Mouse (Mus musculus) layer of hippocampus, postnatal 36 days (tissue): ENCODE data around the gene Eef1g. TPM values are rescaled to one million over a fixed set of nuclear protein-coding genes. Genes with fewer than 3 reads are reported as not detected.
"Not testable (repeated sequence)": the region's sequence is repeated elsewhere in the genome, so short reads cannot be mapped to it uniquely, and the experiment has no call there.

ENCODE experiments used
- DNase-seq, 2 experiments: peaks; one replicate each; pipeline ENCODE4 v3.0.0; 2022
- total RNA-seq, 2 experiments: library from RNA; stranded (reverse); gene quantifications; 2 replicates each; pipeline ENCODE4 v1.2.3; 2021

Gene Eef1g
- total RNA-seq, 2 experiments from 2014 or later, result 233 to 254 TPM

- no peak for DNase-seq
Observed at GRCm38 (mm10) chr19:8945251-8945650, 21.6 kb upstream of the Eef1g start.

DNA sequence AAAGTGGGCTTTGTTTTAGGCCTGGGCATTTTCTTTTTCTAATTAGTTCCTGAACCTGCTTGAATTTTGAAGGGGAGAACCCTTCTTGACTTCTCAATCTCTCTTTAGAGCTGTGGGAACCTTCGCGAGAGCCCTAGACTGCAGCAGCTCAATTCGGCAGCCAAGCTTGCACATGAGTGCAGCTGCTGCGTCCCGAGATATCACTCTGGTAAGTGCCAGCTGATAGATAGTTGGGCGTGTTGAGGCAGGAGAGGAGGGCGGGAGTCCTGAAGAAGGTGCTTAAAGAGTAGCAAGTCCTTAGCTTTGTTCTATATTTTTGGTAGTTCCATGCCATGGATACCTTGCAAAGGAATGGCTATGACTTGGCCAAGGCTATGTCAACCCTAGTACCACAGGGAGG lies 19.9 kb upstream of the Eef1g start:
- DNase-seq, result no peak

- DNase-seq, result no peak
Observed at GRCm38 (mm10) chr19:8950190-8950589, 16.7 kb upstream of the Eef1g start.

- DNase-seq, result no peak
Observed at GRCm38 (mm10) chr19:8952241-8952640, 14.6 kb upstream of the Eef1g start.

- peak; percentile 89 to 91 for DNase-seq
Observed at GRCm38 (mm10) chr19:8953135-8954039, 13.5 kb upstream of the Eef1g start, which contains the start of gene Tut1. TSS of gene Tut1 (plus strand) at chr19:8953847.

GRCm38 (mm10) chr19:8954171-8954570 lies 12.7 kb upstream of the Eef1g start:
- no peak for DNase-seq

- no peak for DNase-seq
Observed at GRCm38 (mm10) chr19:8962256-8962655, 4.6 kb upstream of the Eef1g start.

DNA sequence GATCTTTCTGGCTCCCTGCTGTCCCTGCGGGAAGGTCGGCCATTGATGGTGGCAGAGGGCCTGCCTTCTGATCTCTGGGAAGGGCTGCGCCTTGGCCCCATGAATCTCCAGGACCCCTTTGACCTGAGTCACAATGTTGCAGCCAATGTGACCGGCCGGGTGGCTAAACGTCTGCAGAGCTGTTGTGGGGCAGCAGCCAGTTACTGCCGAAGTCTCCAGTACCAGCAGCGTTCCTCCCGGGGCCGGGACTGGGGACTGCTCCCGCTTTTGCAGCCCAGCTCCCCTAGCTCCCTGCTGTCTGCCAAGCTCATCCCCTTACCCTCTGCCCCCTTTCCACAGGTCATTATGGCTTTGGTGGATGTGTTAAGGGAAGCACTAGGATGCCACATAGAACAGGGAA lies 1.8 kb upstream of the Eef1g start:
- no peak for DNase-seq

GRCm38 (mm10) chr19:8965771-8966170 lies 1.1 kb upstream of the Eef1g start:
- DNase-seq, result no peak

GRCm38 (mm10) chr19:8966198-8966589 lies 647 bp upstream of the Eef1g start:
- DNase-seq, result no peak

DNA sequence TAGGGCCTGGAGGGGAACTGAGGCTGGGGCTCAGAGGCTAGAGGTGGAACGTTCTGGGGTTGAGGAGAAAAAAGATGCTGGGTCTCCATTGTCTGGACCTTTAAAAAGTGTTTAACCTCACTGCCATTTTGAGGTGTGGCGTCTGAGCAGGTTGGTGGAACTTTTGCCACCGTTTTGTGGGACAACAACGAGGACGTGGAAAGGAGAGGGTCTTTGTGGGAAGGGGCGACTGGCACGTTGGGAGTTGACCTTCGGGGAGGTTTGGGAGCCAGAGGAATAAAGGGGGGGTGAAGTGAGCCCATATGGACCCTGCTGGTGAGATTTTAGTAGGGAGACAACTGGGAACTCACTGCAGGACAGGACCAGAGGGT lies 517 bp downstream of the Eef1g start:
- DNase-seq, result no peak

DNA sequence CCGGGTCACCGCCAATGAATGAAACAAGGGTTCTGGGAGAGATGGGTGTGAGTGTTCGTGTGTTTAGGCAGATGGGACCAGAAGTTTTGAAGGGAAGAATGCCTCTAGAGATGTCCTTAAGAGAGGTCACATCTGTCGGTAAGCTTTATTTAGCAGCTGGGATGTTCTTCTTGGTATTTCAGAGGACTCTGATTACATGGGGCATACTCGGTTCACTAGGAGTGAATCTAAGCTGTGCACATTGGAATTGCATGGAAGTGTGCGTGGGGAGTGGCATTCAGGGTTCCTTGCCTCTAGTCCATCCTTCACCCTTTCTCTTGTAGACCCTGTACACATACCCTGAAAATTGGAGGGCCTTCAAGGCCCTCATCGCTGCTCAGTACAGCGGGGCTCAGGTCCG lies 1.1 kb downstream of the Eef1g start:
- DNase-seq, result no peak

- DNase-seq, result not testable (repeated sequence)
Observed at GRCm38 (mm10) chr19:8972491-8972890, 5.7 kb downstream of the Eef1g start.

DNA sequence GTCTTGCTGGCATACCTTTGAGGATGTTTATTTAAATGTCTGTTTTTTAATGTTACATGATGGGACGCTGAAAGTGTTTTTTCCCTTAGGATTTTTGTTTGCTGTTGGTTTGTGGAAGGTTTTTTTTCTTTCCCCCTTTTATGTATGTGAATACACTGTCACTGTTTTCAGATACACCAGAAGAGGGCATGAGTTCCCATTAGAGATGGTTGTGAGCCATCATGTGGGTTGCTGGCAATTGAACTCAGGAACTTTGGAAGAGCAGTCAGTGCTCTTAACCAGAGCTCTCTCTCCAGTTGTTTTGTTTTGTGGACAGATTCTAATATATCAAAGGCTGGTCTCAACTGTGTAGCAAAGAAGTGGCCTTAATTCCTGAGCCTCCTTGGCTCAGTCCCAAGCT lies 7.8 kb downstream of the Eef1g start:
- no peak for DNase-seq

DNA sequence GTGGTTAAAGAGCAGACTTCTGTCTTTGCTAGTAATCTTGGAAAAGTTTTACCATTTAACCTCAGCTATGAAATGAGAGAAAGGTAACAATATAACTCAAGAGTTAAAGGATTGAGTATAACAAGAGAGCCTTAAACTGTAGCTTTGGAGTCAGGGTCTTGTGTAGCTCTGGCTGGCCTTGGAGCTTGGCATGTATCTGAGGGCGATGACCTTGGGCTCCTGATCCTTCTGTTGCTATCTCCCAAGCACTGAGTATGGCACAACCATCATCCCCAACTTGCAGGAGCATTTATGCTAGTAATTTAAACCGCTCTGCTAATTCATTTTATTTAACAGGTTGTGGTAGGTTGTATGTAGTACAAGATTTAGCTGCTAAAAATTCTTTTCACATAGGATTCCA lies 8.7 kb downstream of the Eef1g start:
- DNase-seq, result no peak

GRCm38 (mm10) chr19:8976535-8976934 lies 9.7 kb downstream of the Eef1g start:
- no peak for DNase-seq

- no peak for DNase-seq
Observed at GRCm38 (mm10) chr19:8980771-8981170, 13.9 kb downstream of the Eef1g start.

GRCm38 (mm10) chr19:8981450-8982168 lies 14.8 kb downstream of the Eef1g start:
- DNase-seq, result no peak

DNA sequence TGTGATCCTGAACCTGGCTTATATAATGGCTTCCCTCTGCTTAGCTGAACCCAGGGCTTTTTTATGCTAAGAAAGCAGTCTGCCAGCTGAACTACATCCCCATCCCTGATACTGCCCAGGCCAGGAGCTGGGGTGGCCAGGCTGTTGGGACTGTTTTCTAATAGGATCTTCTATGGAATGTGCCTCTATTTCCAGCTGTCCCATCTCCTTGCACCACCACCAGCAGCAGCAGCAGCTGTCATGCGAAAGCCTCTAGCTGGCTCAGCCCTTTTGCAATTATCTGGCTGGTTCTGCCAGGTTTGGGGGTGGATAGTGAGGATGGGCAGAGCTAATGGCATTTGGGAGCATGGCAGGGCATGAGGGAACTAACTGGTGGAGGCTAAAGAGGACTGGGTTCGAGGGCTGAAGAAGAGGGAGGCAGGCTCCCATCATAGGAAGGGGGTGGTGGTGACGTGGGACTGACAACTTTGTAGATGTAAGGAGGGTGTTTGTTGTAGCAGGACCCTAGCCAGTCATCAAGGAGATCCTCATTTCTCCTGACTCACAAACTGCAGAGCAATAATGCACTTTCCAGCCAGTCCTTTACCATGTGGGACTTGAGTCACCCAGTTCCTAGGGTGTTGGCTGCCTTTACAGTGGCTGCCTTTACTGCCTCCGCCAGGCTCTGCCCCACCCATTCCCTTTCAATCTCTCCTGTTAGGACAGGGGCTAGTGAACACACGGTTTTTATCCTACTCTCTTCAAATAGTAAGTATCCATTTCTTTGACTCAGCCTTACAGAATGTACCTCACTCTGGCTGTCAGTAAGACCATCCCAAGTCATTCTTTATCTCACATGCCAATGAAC lies 15.7 kb downstream of the Eef1g start:
- DNase-seq, result no peak

DNA sequence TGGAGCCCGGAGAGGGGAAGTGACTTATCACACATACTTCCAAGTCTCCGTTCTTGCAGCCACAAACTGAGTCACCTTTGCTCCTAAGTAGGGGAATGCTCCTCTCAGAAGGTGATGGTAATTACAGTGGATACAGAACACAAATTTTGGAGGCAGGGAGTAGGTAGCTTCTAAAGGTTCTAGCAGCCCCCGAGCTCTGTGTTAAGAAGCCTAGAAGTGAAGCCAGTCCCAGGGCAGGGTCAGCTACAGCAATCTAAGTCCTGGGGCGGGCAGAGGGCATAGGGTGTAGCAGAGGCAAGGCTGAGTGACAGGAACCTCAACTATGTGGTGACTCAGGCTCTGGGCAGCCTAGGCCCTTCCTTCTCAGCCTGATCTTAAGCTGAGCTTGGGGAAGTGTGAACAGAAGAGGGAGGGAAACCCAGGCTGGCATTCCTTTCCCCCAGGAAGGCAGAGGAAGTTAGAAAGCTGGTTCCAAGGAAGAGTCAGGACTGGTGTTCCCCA lies 16.4 kb downstream of the Eef1g start:
- DNase-seq, result no peak

DNA sequence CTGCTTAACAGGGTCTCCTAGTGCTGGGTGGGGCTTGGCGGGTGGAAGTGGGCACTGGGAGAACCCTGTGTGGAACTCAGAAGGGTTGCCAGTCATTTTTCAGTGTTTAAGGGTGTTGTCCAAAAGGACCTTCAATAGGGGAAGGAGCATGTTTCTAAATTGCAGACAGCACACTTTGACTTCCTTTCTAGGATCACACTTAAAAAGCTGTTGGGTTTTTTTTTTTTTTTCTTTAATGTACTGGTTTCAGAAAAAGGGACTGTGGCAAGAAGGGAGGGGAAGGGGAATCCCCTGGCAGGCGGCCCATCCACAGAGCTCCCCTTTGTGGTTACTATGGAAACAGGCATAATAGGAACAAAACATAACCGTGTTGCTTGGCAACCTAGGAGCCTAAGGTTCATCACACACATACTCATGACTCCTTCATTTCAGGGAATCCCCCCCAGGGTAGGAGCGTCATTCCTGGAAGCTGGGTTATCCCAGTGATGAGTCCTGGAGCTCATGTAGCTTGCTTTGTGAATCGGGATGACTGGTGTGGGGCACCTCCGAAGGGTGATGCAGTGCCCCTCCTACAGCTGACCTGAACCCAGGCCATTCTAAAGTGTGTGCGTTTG lies 17.5 kb downstream of the Eef1g start:
- no peak for DNase-seq

GRCm38 (mm10) chr19:8985891-8986290 lies 19.1 kb downstream of the Eef1g start:
- DNase-seq, result no peak
